Mouse (Mus musculus): ENCODE data around the gene Stxbp1. TPM values are rescaled to one million over a fixed set of nuclear protein-coding genes. Genes with fewer than 3 reads are reported as not detected.

Stxbp1 gene
- polyA plus RNA-seq, 1 experiment from 2014 or later = 28.3 TPM

DNA sequence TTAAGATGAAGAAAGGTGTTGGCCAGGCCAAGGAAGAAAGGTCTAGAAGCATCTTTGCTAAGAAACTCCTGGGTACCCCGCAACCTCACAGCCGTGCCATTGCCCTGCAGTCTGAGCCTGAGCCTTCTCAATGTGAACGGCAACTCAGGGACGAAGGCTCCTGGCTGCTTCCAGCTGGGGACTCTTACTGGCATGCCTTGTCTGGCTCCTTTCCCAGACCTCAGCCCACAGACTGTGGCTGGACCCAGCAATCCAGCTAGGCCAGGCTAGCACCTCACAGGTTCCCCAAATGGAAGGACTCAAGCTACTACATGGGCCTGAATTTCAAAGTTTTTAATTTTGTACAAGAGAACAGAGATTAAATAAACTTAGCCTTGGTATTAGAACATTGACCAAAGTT lies 85.2 kb downstream of the Stxbp1 start:
- no peaks in the 10 kb centered on the region for H3K27me3 ChIP-seq
- H3K36me3 ChIP-seq = peaks cover 35% of the 10 kb centered on the region
- H3K4me3 ChIP-seq = no peak overlapping the region
- no peak overlapping the region for H3K27ac ChIP-seq
- H3K9me3 ChIP-seq = no peaks in the 10 kb centered on the region
- no peak for ATAC-seq (ENCODE audit: insufficient number of reproducible peaks, insufficient read depth, low FRiP score, low TSS enrichment)
- WGBS = 95% methylated on average over 4 of the region's 4 CpGs
- H3K4me2 ChIP-seq (replicated peaks) = no peak overlapping the region
- H3K9ac ChIP-seq = no peak overlapping the region
- H3K4me1 ChIP-seq = peaks cover 8% of the 10 kb centered on the region; the same call in 1 of the 2 replicates

DNA sequence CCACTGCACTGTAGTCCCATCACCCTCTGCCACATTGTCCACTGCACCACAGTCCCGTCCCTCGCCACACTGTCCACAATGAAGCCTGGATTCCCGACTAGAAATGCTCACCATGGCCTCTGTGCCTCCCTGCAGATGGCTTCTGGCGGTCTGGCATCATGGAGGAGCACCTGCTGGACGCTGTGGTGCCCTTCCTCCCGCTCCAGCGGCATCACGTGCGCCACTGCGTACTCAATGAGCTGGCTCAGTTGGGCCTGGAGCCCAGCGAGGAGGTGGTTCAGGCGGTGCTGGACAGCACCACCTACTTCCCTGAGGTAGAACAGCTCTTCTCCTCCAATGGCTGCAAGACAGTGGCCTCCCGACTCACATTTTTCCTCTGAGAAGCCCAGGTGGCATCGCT lies 85.7 kb downstream of the Stxbp1 start:
- Histone ChIP-seq H3K27me3 (no peaks in the 10 kb centered on the region), H3K9ac (no peak overlapping the region), H3K36me3 (peaks cover 35% of the 10 kb centered on the region), H3K4me1 (peaks cover 8% of the 10 kb centered on the region; the same call in 1 of the 2 replicates), H3K27ac (no peak overlapping the region), H3K9me3 (no peaks in the 10 kb centered on the region), H3K4me2 (replicated peaks) (no peak overlapping the region), H3K4me3 (no peak overlapping the region)
- ATAC-seq (ENCODE audit: insufficient number of reproducible peaks, insufficient read depth, low FRiP score, low TSS enrichment) = no peak
- WGBS = 87% methylated on average over 14 of the region's 14 CpGs

DNA sequence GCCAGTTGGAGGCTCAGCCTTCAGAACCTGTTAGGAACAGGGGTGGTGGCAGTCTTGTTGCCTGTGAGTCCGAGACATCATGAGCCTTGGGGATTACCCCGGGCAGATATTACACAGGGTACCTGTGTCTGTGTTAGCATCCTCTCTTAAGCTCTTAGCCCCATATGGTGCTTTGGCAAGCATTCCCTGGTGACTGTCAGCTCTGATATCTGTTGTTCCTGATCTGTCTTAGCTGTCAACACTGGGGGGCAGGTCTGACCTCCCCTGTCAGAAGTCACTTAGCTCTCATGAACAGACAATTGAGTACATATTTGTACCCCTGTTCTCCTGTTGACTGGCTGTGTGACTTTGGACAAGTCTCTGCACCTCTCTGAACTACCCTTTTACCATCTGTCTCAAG lies 88.0 kb downstream of the Stxbp1 start:
- no peak overlapping the region for H3K4me2 ChIP-seq (replicated peaks)
- no peaks in the 10 kb centered on the region for H3K9me3 ChIP-seq
- no peak overlapping the region for H3K4me3 ChIP-seq
- ATAC-seq (ENCODE audit: insufficient number of reproducible peaks, insufficient read depth, low FRiP score, low TSS enrichment) = no peak
- peaks cover 8% of the 10 kb centered on the region; the same call in 1 of the 2 replicates for H3K4me1 ChIP-seq
- 79% methylated on average over 2 of the region's 2 CpGs for WGBS
- H3K27ac ChIP-seq = no peak overlapping the region
- no peak overlapping the region for H3K9ac ChIP-seq
- H3K27me3 ChIP-seq = no peaks in the 10 kb centered on the region
- peaks cover 35% of the 10 kb centered on the region for H3K36me3 ChIP-seq

DNA sequence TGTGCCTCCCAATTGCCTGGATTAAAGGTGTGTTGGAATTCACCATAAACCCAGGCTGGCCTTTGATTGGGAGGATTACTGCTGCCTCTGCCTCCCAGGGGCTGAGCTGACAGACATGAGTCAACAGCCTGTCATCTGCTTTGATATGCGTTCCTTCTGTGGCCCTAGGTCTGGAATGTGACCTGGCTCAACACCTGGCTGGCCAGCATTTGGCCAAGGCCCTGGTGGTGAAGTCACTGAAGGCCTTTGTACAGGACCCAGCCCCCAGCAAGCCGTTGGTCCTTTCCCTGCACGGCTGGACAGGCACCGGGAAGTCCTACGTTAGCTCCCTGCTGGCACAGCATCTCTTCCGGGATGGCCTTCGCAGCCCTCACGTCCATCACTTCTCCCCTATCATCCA lies 88.5 kb downstream of the Stxbp1 start:
- no peak overlapping the region for H3K9ac ChIP-seq
- ATAC-seq (ENCODE audit: insufficient number of reproducible peaks, insufficient read depth, low FRiP score, low TSS enrichment) = no peak
- peaks cover 35% of the 10 kb centered on the region for H3K36me3 ChIP-seq
- peaks cover 8% of the 10 kb centered on the region; the same call in 1 of the 2 replicates for H3K4me1 ChIP-seq
- H3K27me3 ChIP-seq = no peaks in the 10 kb centered on the region
- H3K4me2 ChIP-seq (replicated peaks) = no peak overlapping the region
- WGBS = 74% methylated on average over 8 of the region's 8 CpGs
- H3K9me3 ChIP-seq = no peaks in the 10 kb centered on the region
- H3K4me3 ChIP-seq = no peak overlapping the region
- no peak overlapping the region for H3K27ac ChIP-seq

DNA sequence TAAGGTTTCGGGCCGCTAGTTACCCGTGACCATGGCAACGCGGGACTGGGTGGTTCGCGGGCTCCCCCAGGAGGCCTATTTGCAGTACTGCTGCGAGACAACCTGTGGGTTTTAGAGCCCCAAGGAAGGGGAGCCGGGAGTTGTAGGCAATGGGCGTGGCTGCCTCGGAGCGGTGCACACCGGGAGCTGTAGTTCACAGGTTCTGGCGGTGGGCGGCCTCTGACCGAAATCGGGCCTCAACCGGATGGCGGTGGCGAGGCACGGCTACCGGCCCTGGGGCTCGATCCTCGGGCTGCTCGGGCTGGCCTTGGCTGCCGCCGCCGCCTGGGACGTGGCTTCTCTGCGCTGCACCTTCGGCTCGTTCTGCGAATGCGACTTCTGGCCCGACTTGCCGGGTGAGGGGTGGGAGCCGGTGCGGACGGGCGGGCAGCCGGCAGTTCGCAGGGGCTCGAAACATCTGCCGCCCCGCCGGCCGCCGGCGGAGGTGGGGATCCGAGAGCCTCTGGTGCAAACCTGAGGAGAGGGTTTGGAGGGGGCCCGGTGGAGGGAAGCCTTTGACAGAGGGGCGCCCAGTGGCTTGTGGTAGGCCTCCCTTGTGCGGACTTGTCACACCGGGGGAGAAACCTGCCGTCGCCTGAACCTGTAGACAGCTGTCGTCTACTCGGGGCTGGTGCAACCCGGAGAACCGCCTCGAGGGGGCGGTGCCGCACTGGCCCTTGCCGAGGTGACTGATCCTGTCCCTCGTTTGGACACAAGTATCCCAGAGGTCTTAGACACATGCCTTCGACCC lies 89.8 kb downstream of the Stxbp1 start, which contains the start of gene Tor2a:
TSS of gene Tor2a (plus strand) at position 179 of the 790 bp plus-strand sequence.
- Histone ChIP-seq H3K9ac (peak within 1 kb of the TSS; percentile 84), H3K4me1 (peaks cover 8% of the 10 kb centered on the region), H3K9me3 (no peaks in the 10 kb centered on the region), H3K4me3 (peak within 1 kb of the TSS; percentile 69), H3K36me3 (peaks cover 30% of the 10 kb centered on the region), H3K27ac (peak within 1 kb of the TSS; percentile 86), H3K27me3 (no peaks in the 10 kb centered on the region), H3K4me2 (replicated peaks) (peak within 1 kb of the TSS; percentile 53)
- ATAC-seq (ENCODE audit: insufficient number of reproducible peaks, insufficient read depth, low FRiP score, low TSS enrichment) = peak; percentile 86
- WGBS = under 1% methylated on average over 66 of the region's 66 CpGs

DNA sequence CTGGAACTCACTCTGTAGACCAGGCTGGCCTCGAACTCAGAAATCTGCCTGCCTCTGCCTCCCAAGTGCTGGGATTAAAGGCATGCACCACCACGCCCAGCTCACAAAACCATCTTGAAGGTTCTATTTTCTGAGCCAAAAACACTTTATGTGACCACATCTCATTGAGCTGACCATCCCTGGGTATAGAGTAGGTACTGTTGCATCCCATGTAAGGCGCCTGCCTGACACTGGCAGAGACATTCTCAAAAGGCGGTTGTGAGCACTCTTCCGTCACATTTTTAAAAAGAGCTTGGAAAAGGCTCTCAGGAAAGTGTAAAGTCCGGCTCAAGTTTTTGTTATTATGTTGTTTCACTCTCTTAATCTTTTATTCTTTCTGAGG lies 90.4 kb downstream of the Stxbp1 start:
- Histone ChIP-seq H3K4me2 (replicated peaks) (peak overlapping the region; percentile 53), H3K4me3 (no peak overlapping the region)
- ATAC-seq (ENCODE audit: insufficient number of reproducible peaks, insufficient read depth, low FRiP score, low TSS enrichment) = no peak

DNA sequence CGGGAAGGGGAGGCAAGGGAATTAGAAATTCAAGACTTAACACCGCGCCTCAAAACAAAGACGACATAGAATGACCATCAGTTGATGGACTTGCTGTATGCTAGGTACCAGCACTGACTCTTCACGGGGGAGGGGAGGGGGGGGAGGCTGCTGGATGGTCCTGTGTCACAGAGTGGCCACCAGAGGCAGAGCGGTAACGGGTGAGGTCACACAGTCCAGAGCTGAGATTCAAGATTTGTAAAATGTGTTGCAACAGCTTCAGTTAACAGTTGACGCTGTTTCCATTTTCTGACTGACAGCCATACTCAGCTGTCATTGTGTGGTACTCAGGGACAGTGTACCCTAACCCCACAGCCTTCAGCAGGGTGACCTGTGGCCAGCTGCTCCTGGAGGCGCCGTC lies 94.9 kb downstream of the Stxbp1 start:
- no peaks in the 10 kb centered on the region for H3K27me3 ChIP-seq
- ATAC-seq (ENCODE audit: insufficient number of reproducible peaks, insufficient read depth, low FRiP score, low TSS enrichment) = no peak
- peaks cover 16% of the 10 kb centered on the region for H3K4me1 ChIP-seq
- no peak overlapping the region for H3K9ac ChIP-seq
- 67% methylated on average over 10 of the region's 10 CpGs for WGBS
- peak overlapping the region; percentile 62; the same call in 1 of the 2 replicates for H3K4me2 ChIP-seq (replicated peaks)
- no peaks in the 10 kb centered on the region for H3K9me3 ChIP-seq
- H3K27ac ChIP-seq = no peak overlapping the region
- H3K4me3 ChIP-seq = no peak overlapping the region
- peaks cover 18% of the 10 kb centered on the region for H3K36me3 ChIP-seq

More for the DNA sequence above, 90.4 kb downstream of the Stxbp1 start:
- no peak overlapping the region for H3K27ac ChIP-seq
- H3K27me3 ChIP-seq = no peaks in the 10 kb centered on the region
- peaks cover 24% of the 10 kb centered on the region for H3K36me3 ChIP-seq
- H3K9ac ChIP-seq = no peak overlapping the region
- peaks cover 14% of the 10 kb centered on the region for H3K4me1 ChIP-seq
- H3K9me3 ChIP-seq = no peaks in the 10 kb centered on the region
- WGBS = 35% methylated on average over 6 of the region's 6 CpGs

DNA sequence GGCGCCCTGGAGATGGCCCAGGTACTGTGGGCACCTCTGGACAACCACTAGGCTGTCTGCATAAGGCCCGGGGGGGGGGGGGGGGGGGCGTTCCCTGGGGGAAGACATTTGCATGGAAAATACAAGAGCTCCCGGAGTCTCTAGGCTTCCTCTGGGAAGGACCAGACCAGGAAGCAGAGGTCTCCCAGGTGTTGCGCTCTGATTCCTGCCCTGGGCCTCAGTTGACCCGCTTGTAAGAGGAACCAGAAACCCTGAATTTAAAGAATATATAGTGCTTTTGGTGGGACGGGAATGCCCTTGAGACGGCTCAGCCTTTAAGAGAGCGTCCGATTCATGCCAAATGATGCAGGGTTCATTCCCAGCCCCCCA lies 95.4 kb downstream of the Stxbp1 start:
- WGBS = 25% methylated on average over 10 of the region's 10 CpGs
- H3K36me3 ChIP-seq = peaks cover 21% of the 10 kb centered on the region

DNA sequence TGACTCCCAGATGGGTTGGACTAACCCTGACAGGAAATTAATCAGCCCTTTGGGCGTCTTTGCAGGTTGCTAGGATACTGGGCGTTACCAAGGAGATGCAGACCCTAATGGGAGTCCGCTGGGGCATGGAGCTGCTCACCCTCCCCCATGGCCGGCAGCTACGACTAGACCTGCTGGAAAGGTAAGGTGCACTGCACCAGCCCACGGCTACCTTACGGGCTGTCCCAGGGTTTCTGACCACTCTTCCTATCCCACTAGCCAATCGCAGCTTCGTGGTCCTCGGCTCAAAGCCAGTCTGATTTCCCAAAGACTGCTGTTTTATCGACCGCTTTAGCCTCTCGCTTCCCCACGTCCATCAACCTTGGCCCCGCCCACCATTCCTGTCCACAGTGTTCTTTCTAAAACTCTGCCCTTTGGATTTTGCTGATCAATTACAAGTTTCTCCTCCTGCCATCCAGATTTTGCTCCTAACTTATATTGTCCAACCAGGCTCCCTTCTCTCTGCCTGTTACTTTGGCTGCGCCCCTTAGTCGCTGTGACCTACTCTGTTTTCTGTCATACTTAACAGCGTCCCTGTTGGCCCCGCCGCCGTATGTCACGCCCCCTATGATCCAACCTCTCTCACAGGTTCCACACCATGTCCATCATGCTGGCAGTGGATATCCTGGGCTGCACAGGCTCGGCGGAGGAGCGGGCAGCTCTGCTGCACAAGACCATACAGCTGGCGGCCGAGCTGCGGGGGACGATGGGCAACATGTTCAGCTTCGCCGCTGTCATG lies 96.0 kb downstream of the Stxbp1 start:
- 4% methylated on average over 31 of the region's 31 CpGs for WGBS
- Histone ChIP-seq H3K4me3 (peak overlapping the region; percentile 37), H3K4me1 (peaks cover 16% of the 10 kb centered on the region), H3K9me3 (no peaks in the 10 kb centered on the region), H3K36me3 (peaks cover 25% of the 10 kb centered on the region), H3K27me3 (no peaks in the 10 kb centered on the region), H3K4me2 (replicated peaks) (peak overlapping the region; percentile 62), H3K9ac (peak overlapping the region; percentile 45; the same call in 1 of the 2 replicates), H3K27ac (peak overlapping the region; percentile 47)
- ATAC-seq (ENCODE audit: insufficient number of reproducible peaks, insufficient read depth, low FRiP score, low TSS enrichment) = peak; percentile 87

More for the DNA sequence above, 95.4 kb downstream of the Stxbp1 start:
- ATAC-seq (ENCODE audit: insufficient number of reproducible peaks, insufficient read depth, low FRiP score, low TSS enrichment) = no peak
- H3K27me3 ChIP-seq = no peaks in the 10 kb centered on the region
- peak overlapping the region; percentile 45; the same call in 1 of the 2 replicates for H3K9ac ChIP-seq
- no peaks in the 10 kb centered on the region for H3K9me3 ChIP-seq
- H3K4me3 ChIP-seq = peak overlapping the region; percentile 37
- peak overlapping the region; percentile 62 for H3K4me2 ChIP-seq (replicated peaks)
- H3K4me1 ChIP-seq = peaks cover 16% of the 10 kb centered on the region
- peak overlapping the region; percentile 47; the same call in 1 of the 2 replicates for H3K27ac ChIP-seq

DNA sequence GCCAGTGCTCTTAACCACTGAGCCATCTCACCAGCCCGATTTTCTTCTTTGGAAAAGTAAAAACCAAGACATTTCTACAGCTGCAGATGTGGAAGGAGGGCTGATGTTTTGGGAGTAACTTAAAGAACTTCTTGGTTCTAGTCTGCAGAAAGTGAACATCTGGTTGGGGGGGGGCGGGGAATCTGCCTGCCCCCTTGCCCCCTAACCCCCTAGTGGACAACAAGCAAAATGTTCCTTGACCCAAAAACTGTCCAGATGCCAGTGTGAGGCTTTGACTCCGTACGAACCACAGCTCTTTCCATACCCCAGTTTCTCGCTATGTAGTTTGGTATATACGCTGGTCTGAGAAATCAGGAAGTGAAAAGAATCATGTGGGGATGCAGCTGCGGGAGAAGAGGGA lies 96.8 kb downstream of the Stxbp1 start:
- H3K9me3 ChIP-seq = no peaks in the 10 kb centered on the region
- H3K4me2 ChIP-seq (replicated peaks) = no peak overlapping the region
- peaks cover 30% of the 10 kb centered on the region for H3K36me3 ChIP-seq
- H3K9ac ChIP-seq = no peak overlapping the region
- 69% methylated on average over 7 of the region's 7 CpGs for WGBS
- H3K4me1 ChIP-seq = peaks cover 16% of the 10 kb centered on the region
- H3K27ac ChIP-seq = no peak overlapping the region
- no peak overlapping the region for H3K4me3 ChIP-seq
- no peaks in the 10 kb centered on the region for H3K27me3 ChIP-seq
- no peak for ATAC-seq (ENCODE audit: insufficient number of reproducible peaks, insufficient read depth, low FRiP score, low TSS enrichment)

DNA sequence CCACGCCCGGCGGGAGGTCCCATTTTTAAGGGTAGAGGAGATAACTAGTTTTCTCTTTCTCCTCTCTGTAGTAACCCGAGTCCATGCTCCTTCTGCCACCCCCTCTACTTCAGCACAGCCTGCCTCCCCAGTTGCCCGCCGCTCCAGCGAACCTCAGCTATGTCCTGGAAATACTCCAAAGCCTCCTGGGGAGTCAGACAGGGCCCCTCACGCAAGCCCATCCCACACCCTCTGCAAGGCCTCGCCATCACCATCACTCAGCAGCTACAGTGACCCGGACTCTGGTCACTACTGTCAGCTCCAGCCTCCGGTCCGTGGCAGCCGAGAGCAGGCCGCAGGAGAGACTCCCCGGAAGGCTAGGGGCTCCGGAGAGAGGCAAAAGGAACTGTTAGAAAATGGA lies 98.0 kb downstream of the Stxbp1 start:
- Histone ChIP-seq H3K9ac (no peak overlapping the region), H3K9me3 (no peaks in the 10 kb centered on the region), H3K4me2 (replicated peaks) (no peak overlapping the region), H3K36me3 (peaks cover 30% of the 10 kb centered on the region), H3K4me1 (peaks cover 16% of the 10 kb centered on the region), H3K27ac (no peak overlapping the region), H3K27me3 (no peaks in the 10 kb centered on the region), H3K4me3 (no peak overlapping the region)
- no peak for ATAC-seq (ENCODE audit: insufficient number of reproducible peaks, insufficient read depth, low FRiP score, low TSS enrichment)
- 90% methylated on average over 16 of the region's 16 CpGs for WGBS
